Mouse (Mus musculus) spleen, adult 10 weeks (tissue): Measurements from ENCODE around the gene Gm10352. TPM values are rescaled to one million over a fixed set of nuclear protein-coding genes. Genes with fewer than 3 reads are reported as not detected.

Experiments
- polyA plus RNA-seq: library from polyadenylated mRNA; stranded (reverse); fragments of 350-450 nt; fragmentation: Illumina TruSeq; extraction: RNeasy Lipid Tissue Mini Kit (QIAGEN cat#74804); gene quantifications from one replicate; pipeline ENCODE4 v1.2.3, GENCODE M21; 2015; ENCODE audit warnings: low replicate concordance; ENCODE audit not compliant: insufficient read depth

Gm10352 gene
- polyA plus RNA-seq = not detected

DNA sequence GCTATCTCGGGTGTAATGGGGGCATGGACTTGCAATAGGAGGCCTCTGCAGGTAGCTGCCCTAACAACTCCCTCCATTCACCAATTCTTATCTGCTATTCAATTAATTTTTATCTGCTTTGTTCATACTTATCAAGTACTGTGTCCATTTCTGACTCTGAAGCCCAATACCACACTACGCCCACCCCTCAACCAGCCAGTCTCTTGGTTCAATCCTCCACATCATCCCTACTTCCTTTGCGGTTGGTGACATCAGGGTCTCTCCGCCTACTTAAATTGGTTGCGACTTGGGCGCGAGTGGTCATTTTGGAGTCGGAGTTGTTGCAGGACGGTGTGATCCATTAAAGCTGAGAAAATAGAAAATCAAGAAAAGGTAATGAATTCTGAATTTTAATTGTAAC is at the start of gene Gm10352:
Gene Gm10352, plus strand, starts transcription at position 301 of the 400 bp plus-strand sequence.

GRCm38 (mm10) chrY:2932282-2932681 is 31.5 kb downstream of the Gm10352 start, which contains the start of gene Gm29289:
Gene Gm29289 (plus strand): TSS chrY:2932582.

Other genes with a start within 250 kb of the Gm10352 start
- gene Sry, start 237.3 kb upstream of the Gm10352 start, polyA plus RNA-seq = not detected
- not detected for gene H2al2b, start 180.3 kb upstream of the Gm10352 start, polyA plus RNA-seq
- not detected for gene Gm4064, start 104.8 kb upstream of the Gm10352 start, polyA plus RNA-seq
- not detected for gene Rbmy, start 70.3 kb upstream of the Gm10352 start, polyA plus RNA-seq
- gene Gm10256, start 70.3 kb upstream of the Gm10352 start, polyA plus RNA-seq = not detected
- gene Gm29289, start 31.6 kb downstream of the Gm10352 start, polyA plus RNA-seq = not detected